Mouse (Mus musculus) lung, adult 2 months (tissue): ENCODE measurements around the gene Nfatc2.

Experiments used
- CTCF ChIP-seq: fragments of 200-500 bp; IDR thresholded peaks from 2 replicates; pipeline ENCODE4 v1.5.1; 2011; ENCODE audit warnings: mild to moderate bottlenecking, low read length, control low read depth; ENCODE audit not compliant: insufficient read depth
- POLR2A ChIP-seq: fragments of 200-500 bp; IDR thresholded peaks from 2 replicates; pipeline ENCODE4 v1.6.1; 2011; ENCODE audit warnings: low read depth, mild to moderate bottlenecking, control low read depth, low read length, borderline replicate concordance; ENCODE audit errors: extremely low read depth

DNA sequence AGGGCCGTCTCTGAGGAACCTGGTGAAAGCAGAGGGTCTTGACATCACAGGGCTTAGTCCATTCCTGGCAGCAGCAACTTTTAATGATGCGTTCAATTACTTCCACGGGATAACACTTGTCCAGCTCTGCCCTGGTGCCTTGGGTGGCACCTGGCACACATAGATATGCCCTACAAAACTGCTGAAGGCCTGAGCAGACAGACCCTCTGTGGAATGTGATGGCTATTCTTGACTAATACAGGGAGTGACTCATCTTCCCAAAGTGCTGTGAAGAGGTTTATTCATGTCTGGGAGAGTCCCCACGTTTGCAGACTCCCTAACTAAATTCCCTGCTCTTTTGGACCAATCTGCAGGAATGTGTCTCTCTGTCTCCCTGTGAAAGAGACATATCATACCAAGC, 53.4 kb downstream of the Nfatc2 start:
- TF ChIP-seq CTCF (no peak), POLR2A (no peak)
